Mouse (Mus musculus) right cerebral cortex, postnatal 25 days (tissue): Measurements from ENCODE around the gene Foxc2.

Source experiments
- DNase-seq: peaks from one replicate; pipeline ENCODE4 v3.0.0; 2022

Foxc2 gene

GRCm38 (mm10) chr8:121086004-121086900, 29.7 kb upstream of the Foxc2 start:
- no peak for DNase-seq

GRCm38 (mm10) chr8:121088281-121088680, 27.7 kb upstream of the Foxc2 start:
- no peak for DNase-seq

- no peak for DNase-seq
Observed at GRCm38 (mm10) chr8:121088871-121089630, 26.9 kb upstream of the Foxc2 start.

- no peak for DNase-seq
Observed at GRCm38 (mm10) chr8:121089631-121090380, 26.2 kb upstream of the Foxc2 start.

GRCm38 (mm10) chr8:121090716-121091115, 25.3 kb upstream of the Foxc2 start:
- DNase-seq: no peak

GRCm38 (mm10) chr8:121092141-121092540, 23.8 kb upstream of the Foxc2 start:
- no peak for DNase-seq

- DNase-seq: peak; percentile 68
Observed at GRCm38 (mm10) chr8:121092627-121093026, 23.3 kb upstream of the Foxc2 start.

- no peak for DNase-seq
Observed at GRCm38 (mm10) chr8:121093496-121093895, 22.5 kb upstream of the Foxc2 start.

- DNase-seq: peak; percentile 50
Observed at GRCm38 (mm10) chr8:121104049-121104818, 11.7 kb upstream of the Foxc2 start.

- DNase-seq: peak; percentile 100
Observed at GRCm38 (mm10) chr8:121107668-121108656, 8.0 kb upstream of the Foxc2 start, which contains the start of gene Mthfsd. Mthfsd (minus strand) TSS chr8:121108392.

GRCm38 (mm10) chr8:121108657-121109056, 7.3 kb upstream of the Foxc2 start:
- no peak for DNase-seq

- no peak for DNase-seq
Observed at GRCm38 (mm10) chr8:121111145-121111907, 4.6 kb upstream of the Foxc2 start.

- peak; percentile 95 for DNase-seq
Observed at GRCm38 (mm10) chr8:121113261-121113660, 2.7 kb upstream of the Foxc2 start.

- DNase-seq: no peak
Observed at GRCm38 (mm10) chr8:121115136-121115535, 835 bp upstream of the Foxc2 start.

GRCm38 (mm10) chr8:121116591-121117185, 717 bp downstream of the Foxc2 start:
- DNase-seq: no peak

- DNase-seq: no peak
Observed at GRCm38 (mm10) chr8:121117186-121117651, 1.2 kb downstream of the Foxc2 start.

GRCm38 (mm10) chr8:121117906-121118305, 1.9 kb downstream of the Foxc2 start:
- peak; percentile 12 for DNase-seq

GRCm38 (mm10) chr8:121118634-121119420, 2.9 kb downstream of the Foxc2 start:
- no peak for DNase-seq
